Mouse (Mus musculus): ENCODE measurements around the gene Paqr7.

DNA sequence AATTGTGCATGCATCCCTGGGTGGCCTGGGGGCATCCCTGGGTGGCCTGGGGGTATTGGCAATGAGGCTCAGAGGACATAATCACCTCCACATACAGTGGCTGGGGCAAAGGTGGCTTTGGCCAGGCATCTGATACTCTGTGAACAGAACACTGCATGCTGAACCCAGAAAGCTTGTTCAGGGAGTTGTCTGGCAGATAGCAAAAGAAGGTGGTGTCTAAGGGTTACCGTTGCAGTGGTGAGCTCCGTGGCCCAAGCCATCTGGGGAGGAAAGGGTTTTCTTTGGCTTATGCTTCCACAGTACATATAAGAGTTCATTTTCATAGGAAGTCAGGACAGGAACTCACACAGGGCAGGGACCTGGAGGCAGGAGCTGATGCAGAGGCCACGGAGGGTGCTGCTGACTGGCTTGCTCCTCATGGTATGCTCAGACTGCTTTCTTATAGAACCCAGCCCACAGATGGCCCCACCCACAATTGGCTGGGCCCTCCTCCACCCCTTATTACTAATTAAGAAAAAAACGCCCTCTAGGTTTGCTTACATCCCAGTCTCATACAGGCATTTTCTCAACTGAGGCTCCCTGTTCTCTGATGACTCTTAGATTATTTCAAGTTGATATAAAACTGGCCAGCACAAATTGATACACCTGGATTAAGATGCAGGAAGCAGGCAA lies 7.3 kb downstream of the Paqr7 start:
- no peak for TF ChIP-seq CTCF (IDR thresholded peaks at IDR 0.05; ENCODE audit: low read depth, low read length)
- TF ChIP-seq GATA1 (IDR thresholded peaks at IDR 0.05; ENCODE audit: borderline replicate concordance, low read length) = no peak
- no peak for TF ChIP-seq TAL1 (conservative IDR thresholded peaks at IDR 0.05; ENCODE audit: low read depth, low read length)

Measured in G1E (cell line).